Mouse (Mus musculus) hindbrain, embryonic 11.5 days (tissue): Measurements from ENCODE around the gene Lsm4. TPM values are rescaled to one million over a fixed set of nuclear protein-coding genes. Genes with fewer than 3 reads are reported as not detected.

Experiments used
- ATAC-seq: fragments of 200-750 bp; cut with Nextera tagmentation; 2 replicates; pipeline ENCODE4 v1.8.0; 2017; ENCODE audit warnings: mild to moderate bottlenecking, moderate TSS enrichment, moderate library complexity; ENCODE audit not compliant: low FRiP score
- DNase-seq: peaks from one replicate; pipeline ENCODE4 v3.0.0-alpha.2; 2015; ENCODE audit warnings: low spot score
- H3K27ac ChIP-seq: fragments of 300-500 bp; sonication (generic); 2 replicates; pipeline ENCODE4 v1.5.1; 2014; ENCODE audit warnings: mild to moderate bottlenecking, low read depth, low read length
- H3K27me3 ChIP-seq: fragments of 300-500 bp; sonication (generic); 2 replicates; pipeline ENCODE4 v1.6.1; 2014; ENCODE audit warnings: mild to moderate bottlenecking, low read length, moderate library complexity, mixed read lengths; ENCODE audit not compliant: control insufficient read depth, insufficient read depth
- H3K36me3 ChIP-seq: fragments of 300-500 bp; sonication (generic); 2 replicates; pipeline ENCODE4 v1.6.1; 2014; ENCODE audit warnings: mild to moderate bottlenecking, low read length, moderate library complexity, mixed read lengths; ENCODE audit not compliant: control insufficient read depth, insufficient read depth
- H3K4me1 ChIP-seq: fragments of 300-500 bp; sonication (generic); replicated peaks from 2 replicates; pipeline ENCODE4 v1.6.1; 2014; ENCODE audit warnings: low read length, mixed read lengths; ENCODE audit not compliant: control insufficient read depth, insufficient read depth
- H3K4me2 ChIP-seq: fragments of 300-500 bp; sonication (generic); replicated peaks from 2 replicates; pipeline ENCODE4 v1.6.1; 2014; ENCODE audit warnings: mild to moderate bottlenecking, low read depth, low read length
- H3K4me3 ChIP-seq: fragments of 300-500 bp; sonication (generic); 2 replicates; pipeline ENCODE4 v1.5.1; 2014; ENCODE audit warnings: low read depth, low read length
- H3K9ac ChIP-seq: fragments of 300-500 bp; sonication (generic); 2 replicates; pipeline ENCODE4 v1.6.1; 2014; ENCODE audit warnings: low read depth, low read length
- H3K9me3 ChIP-seq: fragments of 300-500 bp; sonication (generic); 2 replicates; pipeline ENCODE4 v1.6.1; 2016; ENCODE audit warnings: low read length; ENCODE audit not compliant: control insufficient read depth
- WGBS: fragments of 180-500 bp; shearing (Covaris S2); extraction: QIAGEN DNeasy Blood & Tissue Kit; methylation state at CpG from one replicate; pipeline ENCODE4 v1.1.7; 2014; 5-methylcytosine and 5-hydroxymethylcytosine counted together
- polyA plus RNA-seq: library from polyadenylated mRNA; unstranded; fragments of >200 nt; fragmentation: Nextera tagmentation; extraction: Ambion mirVana; gene quantifications from 2 replicates; pipeline ENCODE4 v1.2.1, GENCODE M21; 2014

Lsm4 gene
- polyA plus RNA-seq, 1 experiment from 2014 or later = 282 TPM

DNA sequence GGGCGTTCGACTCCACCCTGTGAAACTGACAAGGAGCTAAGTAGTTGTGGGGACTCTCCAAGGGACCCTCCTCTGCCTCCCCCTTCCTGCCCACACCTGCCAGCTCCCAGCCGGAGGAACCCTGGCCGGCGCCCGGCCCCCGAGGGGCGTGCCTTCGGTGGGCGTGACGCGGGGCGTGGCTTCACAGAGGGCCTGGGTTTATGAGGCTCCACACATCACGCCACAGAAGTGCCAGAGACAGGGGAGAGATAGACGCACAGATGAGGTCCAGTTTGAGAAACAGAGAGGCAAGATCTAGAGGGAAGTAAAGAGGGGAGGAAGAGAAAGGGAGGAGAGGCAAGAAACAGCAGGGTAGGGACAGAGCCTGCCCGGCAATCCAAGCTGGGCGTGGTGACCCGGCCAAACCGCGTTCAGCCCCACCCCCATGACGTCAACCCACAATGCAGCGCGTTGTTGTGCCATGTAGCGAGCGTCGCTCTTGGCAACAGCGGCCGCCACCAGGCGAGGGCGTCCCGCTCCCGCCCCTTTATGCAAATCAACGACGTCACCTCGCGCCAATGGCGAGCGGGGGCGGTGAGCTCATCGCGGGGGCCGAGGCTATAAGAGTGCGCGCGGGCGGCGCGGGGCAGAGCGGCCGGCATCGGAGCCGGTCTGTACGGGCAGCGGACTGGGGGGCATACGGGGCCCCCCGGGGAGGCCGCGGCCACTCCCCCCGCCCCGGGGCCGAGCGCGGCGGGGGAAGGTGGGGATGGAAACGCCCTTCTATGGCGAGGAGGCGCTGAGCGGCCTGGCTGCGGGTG, 25.5 kb downstream of the Lsm4 start, which contains the start of gene Jund:
Gene Jund, plus strand, starts transcription at position 640 of the 800 bp plus-strand sequence.
- ATAC-seq (peak; percentile 89), DNase-seq (peak; percentile 100)
- WGBS = under 1% methylated on average over 64 of the region's 69 CpGs
- Histone ChIP-seq H3K4me1 (peaks cover 24% of the 10 kb centered on the region), H3K9me3 (no peaks in the 10 kb centered on the region), H3K4me2 (peak within 1 kb of the TSS; percentile 60), H3K27ac (peak within 1 kb of the TSS; percentile 99), H3K9ac (peak within 1 kb of the TSS; percentile 99), H3K4me3 (peak within 1 kb of the TSS; percentile 99), H3K27me3 (no peaks in the 10 kb centered on the region), H3K36me3 (peaks cover 5% of the 10 kb centered on the region)

DNA sequence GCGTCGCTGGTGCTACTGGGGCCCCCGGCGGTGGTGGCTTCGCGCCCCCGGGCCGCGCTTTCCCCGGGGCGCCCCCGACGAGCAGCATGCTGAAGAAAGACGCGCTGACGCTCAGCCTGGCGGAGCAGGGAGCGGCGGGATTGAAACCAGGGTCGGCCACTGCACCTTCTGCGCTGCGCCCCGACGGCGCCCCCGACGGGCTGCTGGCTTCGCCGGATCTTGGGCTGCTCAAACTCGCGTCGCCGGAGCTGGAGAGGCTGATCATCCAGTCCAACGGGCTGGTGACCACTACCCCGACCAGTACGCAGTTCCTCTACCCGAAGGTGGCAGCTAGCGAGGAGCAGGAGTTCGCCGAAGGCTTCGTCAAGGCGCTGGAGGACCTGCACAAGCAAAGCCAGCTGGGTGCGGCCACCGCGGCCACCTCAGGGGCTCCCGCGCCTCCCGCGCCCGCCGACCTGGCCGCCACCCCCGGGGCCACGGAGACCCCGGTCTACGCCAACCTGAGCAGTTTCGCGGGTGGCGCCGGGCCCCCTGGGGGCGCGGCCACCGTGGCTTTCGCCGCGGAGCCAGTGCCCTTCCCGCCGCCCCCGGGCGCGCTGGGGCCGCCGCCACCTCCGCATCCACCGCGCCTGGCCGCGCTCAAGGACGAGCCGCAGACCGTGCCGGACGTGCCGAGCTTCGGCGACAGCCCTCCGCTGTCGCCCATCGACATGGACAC, 26.2 kb downstream of the Lsm4 start:
- peak overlapping the region; percentile 99 for H3K9ac ChIP-seq
- H3K4me1 ChIP-seq = peaks cover 24% of the 10 kb centered on the region
- H3K27me3 ChIP-seq = no peaks in the 10 kb centered on the region
- peaks cover 5% of the 10 kb centered on the region for H3K36me3 ChIP-seq
- H3K27ac ChIP-seq = peak overlapping the region; percentile 99
- H3K9me3 ChIP-seq = no peaks in the 10 kb centered on the region
- ATAC-seq (peak; percentile 4), DNase-seq (no peak)
- WGBS = under 1% methylated on average over 63 of the region's 89 CpGs
- H3K4me3 ChIP-seq = peak overlapping the region; percentile 99
- H3K4me2 ChIP-seq = peak overlapping the region; percentile 60

GRCm38 (mm10) chr8:70699834-70700554, 26.9 kb downstream of the Lsm4 start:
- ATAC-seq = no peak
- Histone ChIP-seq H3K4me3 (peak overlapping the region; percentile 99), H3K27ac (peak overlapping the region; percentile 99), H3K9ac (peak overlapping the region; percentile 99), H3K4me1 (peaks cover 24% of the 10 kb centered on the region), H3K9me3 (no peaks in the 10 kb centered on the region), H3K36me3 (peaks cover 5% of the 10 kb centered on the region), H3K4me2 (peak overlapping the region; percentile 60), H3K27me3 (no peaks in the 10 kb centered on the region)
- WGBS = under 1% methylated on average over 53 of the region's 59 CpGs
- DNase-seq = peak; percentile 88

DNA sequence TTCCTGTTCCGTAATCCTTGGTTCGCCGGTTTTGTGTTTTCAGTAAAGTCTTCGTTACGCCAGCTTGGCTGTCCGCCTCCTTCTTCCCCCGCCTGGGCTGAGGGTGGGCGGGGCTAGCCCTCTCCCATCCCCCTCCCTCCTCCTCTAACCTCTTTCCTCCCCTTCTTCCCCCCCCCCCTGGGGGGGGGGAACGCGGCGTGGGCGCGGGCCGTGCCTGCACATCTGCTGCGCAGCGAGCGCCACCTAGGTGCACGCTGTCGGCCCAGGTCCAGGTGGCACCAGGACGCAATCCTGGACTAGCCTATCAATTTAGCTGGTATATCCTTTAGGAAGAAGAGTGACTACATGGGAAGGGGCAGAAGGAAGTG, 27.5 kb downstream of the Lsm4 start:
- Histone ChIP-seq H3K4me3 (peak overlapping the region; percentile 99), H3K27me3 (no peaks in the 10 kb centered on the region), H3K4me2 (peak overlapping the region; percentile 60), H3K36me3 (peaks cover 5% of the 10 kb centered on the region), H3K27ac (peak overlapping the region; percentile 99), H3K4me1 (peaks cover 24% of the 10 kb centered on the region), H3K9ac (peak overlapping the region; percentile 99), H3K9me3 (no peaks in the 10 kb centered on the region)
- WGBS = 1% methylated on average over 14 of the region's 20 CpGs
- peak; percentile 7; the same call in 1 of the 2 replicates for ATAC-seq
- DNase-seq = peak; percentile 95

DNA sequence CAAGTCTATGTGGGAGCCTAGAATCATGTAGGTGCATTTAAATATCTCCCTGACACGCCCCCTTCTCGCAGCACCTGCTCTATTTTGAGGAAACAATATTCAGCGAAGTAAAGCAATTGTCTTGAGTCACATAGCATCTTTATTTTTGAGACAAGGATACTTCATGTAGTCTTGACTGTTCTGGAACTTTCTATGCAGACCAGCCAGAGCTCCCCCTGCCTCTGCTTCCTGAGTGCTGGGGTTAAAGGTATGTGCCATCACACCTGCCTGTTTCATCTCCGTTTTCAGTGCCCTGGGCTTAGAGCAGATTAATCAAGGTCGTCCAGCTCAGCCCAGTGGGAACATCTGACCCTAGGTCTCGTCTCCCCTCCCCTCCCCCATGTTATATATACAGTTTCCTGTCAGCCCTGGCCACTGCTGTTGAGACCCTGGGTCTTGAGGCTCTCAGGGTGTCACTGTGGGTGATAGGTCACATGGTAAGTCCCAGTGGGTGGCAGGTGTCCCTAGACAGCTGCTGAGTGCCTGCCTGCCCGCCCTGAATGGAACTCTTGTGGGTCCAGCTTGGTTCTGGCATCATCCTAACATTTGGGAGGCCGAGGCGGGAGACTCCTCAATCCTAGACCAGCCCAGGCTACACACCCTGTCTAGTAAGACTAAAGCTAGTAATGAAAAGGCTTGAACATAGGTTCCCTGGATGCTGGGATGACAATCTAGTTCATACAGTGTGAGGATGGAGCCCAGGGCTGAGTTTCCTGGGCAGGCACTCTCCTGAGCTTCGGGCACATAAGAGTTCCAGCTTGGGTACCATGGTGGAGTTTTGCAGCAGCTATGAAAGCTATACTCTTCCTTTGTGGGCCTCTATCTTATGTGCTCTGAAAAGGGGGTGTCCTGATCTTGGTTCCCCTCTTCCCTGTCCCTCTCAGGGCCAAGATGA, 28.3 kb downstream of the Lsm4 start:
- H3K9me3 ChIP-seq = no peaks in the 10 kb centered on the region

DNA sequence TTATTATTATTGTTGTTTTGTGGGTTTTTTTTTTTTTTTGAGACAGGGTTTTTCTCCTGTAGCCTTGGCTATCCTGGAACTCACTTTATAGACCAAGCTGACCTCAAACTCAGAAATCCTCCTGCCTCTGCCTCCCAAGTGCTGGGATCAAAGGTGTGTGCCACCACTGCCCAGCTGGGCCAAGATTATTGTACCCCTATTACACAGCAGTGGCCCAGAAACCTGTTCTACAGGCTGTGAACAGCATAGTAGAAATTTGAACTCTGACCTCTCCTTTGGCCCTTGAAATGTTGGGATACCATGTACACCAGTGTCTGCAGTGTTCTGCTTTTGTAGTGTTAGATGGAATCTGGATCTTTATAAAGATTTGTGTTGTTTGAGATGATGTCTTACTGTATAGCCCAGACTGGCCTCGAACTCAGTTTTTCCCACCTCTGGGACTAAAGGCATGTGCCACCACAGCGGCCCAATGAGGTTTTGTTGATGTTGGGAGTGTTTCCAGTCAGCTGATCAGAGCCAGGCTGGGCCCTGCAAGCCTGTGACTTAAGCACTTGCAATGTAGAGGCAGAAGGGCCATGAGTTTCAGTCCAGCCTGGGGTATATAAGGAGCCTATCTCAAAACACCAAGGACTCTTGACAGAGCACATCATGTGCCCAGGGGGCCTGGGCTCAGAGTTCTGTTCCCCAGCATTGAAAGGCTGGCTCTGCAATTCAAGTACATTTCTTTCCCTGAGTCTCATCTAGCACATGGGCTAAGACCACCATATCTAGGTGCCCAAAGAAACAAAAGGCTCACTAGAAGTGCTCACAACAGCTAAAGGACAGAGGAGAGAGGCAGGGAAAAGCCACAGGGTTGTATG, 29.2 kb downstream of the Lsm4 start:
- Histone ChIP-seq H3K4me2 (no peak overlapping the region; the same call in none of the 2 replicates), H3K4me3 (0 out of 2 replicates have a peak overlapping the region, but pooled peaks have one; percentile 10), H3K4me1 (peaks cover 12% of the 10 kb centered on the region), H3K27me3 (no peaks in the 10 kb centered on the region), H3K27ac (no peak overlapping the region), H3K36me3 (peaks cover 5% of the 10 kb centered on the region), H3K9ac (no peak overlapping the region), H3K9me3 (no peaks in the 10 kb centered on the region)
- WGBS = 90% methylated on average over 2 of the region's 2 CpGs
- ATAC-seq = no peak
- DNase-seq = no peak

More for the DNA sequence above, 28.3 kb downstream of the Lsm4 start:
- DNase-seq (no peak), ATAC-seq (no peak)
- H3K4me3 ChIP-seq = peak overlapping the region; percentile 99
- WGBS = 54% methylated on average over 10 of the region's 10 CpGs
- peaks cover 5% of the 10 kb centered on the region for H3K36me3 ChIP-seq
- H3K27me3 ChIP-seq = no peaks in the 10 kb centered on the region
- H3K27ac ChIP-seq = peak overlapping the region; percentile 62; the same call in 1 of the 2 replicates
- H3K9ac ChIP-seq = peak overlapping the region; percentile 99
- H3K4me1 ChIP-seq = peaks cover 20% of the 10 kb centered on the region
- H3K4me2 ChIP-seq = peak overlapping the region; percentile 60

DNA sequence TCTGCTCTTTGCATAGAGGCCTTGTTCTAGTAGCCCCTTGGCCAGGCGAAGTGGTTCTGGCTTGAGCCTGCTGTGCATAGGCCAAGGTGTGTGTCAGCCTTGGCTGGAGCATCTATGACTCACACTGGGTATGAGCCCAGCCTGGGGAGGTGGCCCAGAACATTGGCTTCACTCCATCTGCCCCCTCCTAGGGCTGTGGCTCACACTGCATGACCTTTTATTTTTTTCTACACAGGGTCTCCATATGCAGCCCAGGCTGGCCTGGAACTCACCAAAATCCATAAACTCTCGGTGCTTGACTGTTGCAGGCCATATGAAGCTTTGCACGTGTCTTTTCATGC, 29.8 kb downstream of the Lsm4 start:
- Histone ChIP-seq H3K27ac (no peak overlapping the region), H3K36me3 (peaks cover 5% of the 10 kb centered on the region), H3K27me3 (no peaks in the 10 kb centered on the region), H3K4me1 (peaks cover 10% of the 10 kb centered on the region), H3K9me3 (no peaks in the 10 kb centered on the region), H3K4me3 (no peak overlapping the region), H3K4me2 (no peak overlapping the region), H3K9ac (no peak overlapping the region)
- DNase-seq = no peak
- 80% methylated on average over 3 of the region's 3 CpGs for WGBS
- no peak for ATAC-seq
